ENCODE assay signal across 8 mouse cellular contexts in the genomic region with DNA sequence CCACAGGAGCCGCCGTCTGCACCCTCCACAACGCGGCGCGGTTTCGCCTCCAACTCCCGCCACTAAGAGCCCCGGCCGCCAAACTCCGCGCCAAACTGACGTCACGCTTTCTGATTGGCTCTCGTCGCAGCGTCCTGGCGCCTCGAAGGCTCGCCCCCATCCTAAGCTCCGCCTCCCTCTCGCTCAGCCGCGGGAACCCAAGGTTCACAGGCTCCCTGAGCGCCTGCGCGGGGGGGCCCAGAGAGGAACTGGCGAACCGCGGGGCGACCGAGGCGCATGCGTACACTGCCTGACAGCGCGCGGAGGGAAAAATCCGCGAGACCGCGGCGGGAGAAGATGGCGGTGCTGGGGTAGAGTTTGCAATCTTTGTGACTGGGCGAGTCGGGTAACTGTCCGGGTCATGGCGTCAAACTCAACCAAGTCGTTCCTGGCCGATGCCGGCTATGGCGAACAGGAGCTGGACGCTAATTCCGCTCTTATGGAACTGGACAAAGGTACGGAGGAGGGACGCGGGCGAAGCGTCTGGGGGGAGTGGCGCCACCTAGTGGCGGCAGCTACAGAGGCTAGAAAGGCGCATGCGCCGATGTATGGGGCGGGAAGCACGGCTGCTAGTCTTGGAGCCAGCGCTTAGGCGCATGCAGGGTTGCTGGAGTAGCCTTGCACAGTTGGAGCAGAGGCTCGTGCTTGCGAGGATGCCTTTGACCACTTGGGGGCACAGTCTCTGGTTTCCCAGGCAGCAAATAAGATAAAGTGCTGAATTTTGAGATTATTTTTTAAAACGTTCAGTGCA. TPM values are rescaled to one million over a fixed set of nuclear protein-coding genes. Genes with fewer than 3 reads are reported as not detected.
DNase-seq lines count a peak whose midpoint lies in the region; ATAC-seq lines count a peak whose summit lies in the region.

A gene (minus strand): TSS at position 87 of the 790 bp plus-strand sequence.
A gene (plus strand): TSS at position 179 of the 790 bp plus-strand sequence.

- peak within 1 kb of the TSS; percentile 77 for H3K4me3 ChIP-seq in brown adipose tissue, adult 24 weeks (ENCODE audit: insufficient read depth, low read depth, low read length)
- H3K4me3 ChIP-seq in heart, embryonic 13.5 days: peak within 1 kb of the TSS; percentile 91
- H3K4me3 ChIP-seq in liver, embryonic 12.5 days: peak within 1 kb of the TSS; percentile 85
- peak within 1 kb of the TSS; percentile 90 for H3K4me3 ChIP-seq in stomach, embryonic 15.5 days (replicated peaks)

- peak within 1 kb of the TSS; percentile 85 for H3K4me2 ChIP-seq in heart, embryonic 13.5 days
- peak within 1 kb of the TSS; percentile 84 for H3K4me2 ChIP-seq in liver, embryonic 12.5 days
- peak within 1 kb of the TSS; percentile 74 for H3K4me2 ChIP-seq in stomach, embryonic 15.5 days

- peak within 1 kb of the TSS; percentile 90 for H3K9ac ChIP-seq in heart, embryonic 13.5 days
- peak within 1 kb of the TSS; percentile 84 for H3K9ac ChIP-seq in liver, embryonic 12.5 days
- peak within 1 kb of the TSS; percentile 89 for H3K9ac ChIP-seq in stomach, embryonic 15.5 days

- peak; percentile 100 for DNase-seq in CD4-positive, CD25-positive, alpha-beta regulatory T cell, adult 2 months (ENCODE audit: low read depth, low spot score)
- DNase-seq in fat pad, adult 2 months (ENCODE audit: extremely low read depth, low read depth, low spot score): peak; percentile 59
- peak; percentile 100 for DNase-seq in kidney, postnatal 10 days
- peak; percentile 100 for DNase-seq in natural killer cell, adult 2 months (ENCODE audit: low spot score in 2 of 2)

- H3K9me3 ChIP-seq in heart, embryonic 13.5 days: peaks cover 9% of the 10 kb centered on the region; the same call in 1 of the 2 replicates
- no peaks in the 10 kb centered on the region for H3K9me3 ChIP-seq in liver, embryonic 12.5 days (replicated peaks)
- H3K9me3 ChIP-seq in stomach, embryonic 15.5 days: no peaks in the 10 kb centered on the region

- H3K27me3 ChIP-seq in heart, embryonic 13.5 days (replicated peaks): no peaks in the 10 kb centered on the region
- H3K27me3 ChIP-seq in liver, embryonic 12.5 days (replicated peaks): no peaks in the 10 kb centered on the region
- H3K27me3 ChIP-seq in stomach, embryonic 15.5 days (replicated peaks): no peaks in the 10 kb centered on the region

- under 1% methylated on average over 70 of the region's 70 CpGs for WGBS in heart, embryonic 13.5 days
- under 1% methylated on average over 70 of the region's 70 CpGs for WGBS in liver, embryonic 12.5 days (ENCODE audit: insufficient replicate concordance)
- under 1% methylated on average over 70 of the region's 70 CpGs for WGBS in stomach, embryonic 15.5 days

- ATAC-seq in heart, embryonic 13.5 days (ENCODE audit: extremely low read depth, insufficient number of reproducible peaks, low FRiP score, low TSS enrichment): peak; percentile 97
- peak; percentile 97 for ATAC-seq in liver, embryonic 12.5 days
- ATAC-seq in stomach, embryonic 15.5 days (ENCODE audit: insufficient read depth, low FRiP score, low read depth): peak; percentile 98

- H3K4me1 ChIP-seq in brown adipose tissue, adult 24 weeks (ENCODE audit: control insufficient read depth, insufficient read depth, insufficient read length, low read length): peaks cover 5% of the 10 kb centered on the region; the same call in 1 of the 2 replicates
- H3K4me1 ChIP-seq in heart, embryonic 13.5 days: peaks cover 37% of the 10 kb centered on the region
- H3K4me1 ChIP-seq in liver, embryonic 12.5 days: peaks cover 54% of the 10 kb centered on the region
- peaks cover 16% of the 10 kb centered on the region for H3K4me1 ChIP-seq in stomach, embryonic 15.5 days

- H3K27ac ChIP-seq in brown adipose tissue, adult 24 weeks (replicated peaks; ENCODE audit: low read depth, low read length): peak within 1 kb of the TSS; percentile 88
- peak within 1 kb of the TSS; percentile 94 for H3K27ac ChIP-seq in heart, embryonic 13.5 days (replicated peaks)
- peak within 1 kb of the TSS; percentile 87 for H3K27ac ChIP-seq in liver, embryonic 12.5 days
- H3K27ac ChIP-seq in stomach, embryonic 15.5 days: peak within 1 kb of the TSS; percentile 96

- peaks cover 18% of the 10 kb centered on the region for H3K36me3 ChIP-seq in heart, embryonic 13.5 days
- H3K36me3 ChIP-seq in liver, embryonic 12.5 days: peaks cover 47% of the 10 kb centered on the region
- no peaks in the 10 kb centered on the region for H3K36me3 ChIP-seq in stomach, embryonic 15.5 days

RNA-seq across cellular contexts. Expression of the first gene that starts in this region (rescaled TPM):
- polyA plus RNA-seq in brown adipose tissue, adult 24 weeks (2012; ENCODE audit: insufficient read depth, insufficient read length, missing spikeins): 1.1 and 1.8 TPM in 2 replicates
- polyA plus RNA-seq in heart, embryonic 13.5 days (2015; fragmentation: Nextera tagmentation; extraction: Ambion mirVana): 29.3 and 31.2 TPM in 2 replicates
- 59.6 and 60.2 TPM in 2 replicates for polyA plus RNA-seq in liver, embryonic 12.5 days (2016; fragmentation: Nextera tagmentation; extraction: Ambion mirVana)
- 41.8 and 44.4 TPM in 2 replicates for polyA plus RNA-seq in stomach, embryonic 15.5 days (2015; fragmentation: Nextera tagmentation; extraction: Ambion mirVana)

RNA-seq across cellular contexts. Expression of the second gene that starts in this region (rescaled TPM):
- polyA plus RNA-seq in brown adipose tissue, adult 24 weeks (2012; ENCODE audit: insufficient read depth, insufficient read length, missing spikeins): 8.7 and 9.3 TPM in 2 replicates
- polyA plus RNA-seq in heart, embryonic 13.5 days (2015; fragmentation: Nextera tagmentation; extraction: Ambion mirVana): 34.1 and 37.2 TPM in 2 replicates
- polyA plus RNA-seq in liver, embryonic 12.5 days (2016; fragmentation: Nextera tagmentation; extraction: Ambion mirVana): 39.5 and 41.3 TPM in 2 replicates
- polyA plus RNA-seq in stomach, embryonic 15.5 days (2015; fragmentation: Nextera tagmentation; extraction: Ambion mirVana): 46.8 and 50.5 TPM in 2 replicates

Comparison
In these comparisons a context has a peak if more than half of its experiments do, and no peak if none do; other contexts are left out.
1. Peak in every context shown above with its lines: DNase-seq, ATAC-seq, H3K4me3 ChIP-seq and H3K27ac ChIP-seq.
2. RNA of the first gene that starts in this region (polyA plus RNA-seq): 59.6 to 60.2 TPM in liver, embryonic 12.5 days, 41.8 to 44.4 TPM in stomach, embryonic 15.5 days and 29.3 to 31.2 TPM in heart, embryonic 13.5 days; 1.1 to 1.8 TPM in brown adipose tissue, adult 24 weeks; every median in the first group is over 10 times any median in the second.